Mouse (Mus musculus) ES-Bruce4 (cell line): ENCODE results near the gene Setd3. TPM values are rescaled to one million over a fixed set of nuclear protein-coding genes. Genes with fewer than 3 reads are reported as not detected.

Experiments used
- H3K27ac ChIP-seq: 2 replicates; pipeline ENCODE4 v1.5.1; 2012; ENCODE audit warnings: low read length, inconsistent platforms; ENCODE audit not compliant: insufficient read depth
- H3K27me3 ChIP-seq: 2 replicates; pipeline ENCODE4 v1.6.1; 2012; ENCODE audit warnings: mild to moderate bottlenecking, low read length, inconsistent platforms; ENCODE audit not compliant: control insufficient read depth, poor library complexity, insufficient read depth, severe bottlenecking
- H3K36me3 ChIP-seq: 2 replicates; pipeline ENCODE4 v1.6.1; 2012; ENCODE audit warnings: inconsistent platforms, mild to moderate bottlenecking, low read length, moderate library complexity; ENCODE audit not compliant: control insufficient read depth, poor library complexity, insufficient read depth, severe bottlenecking
- H3K4me1 ChIP-seq: one replicate; pipeline ENCODE4 v1.8.1; 2011; ENCODE audit warnings: low read length; ENCODE audit not compliant: control insufficient read depth, insufficient read depth
- H3K4me3 ChIP-seq: 2 replicates; pipeline ENCODE4 v1.5.1; 2011; ENCODE audit warnings: low read depth, mild to moderate bottlenecking, low read length
- H3K9ac ChIP-seq: 2 replicates; pipeline ENCODE4 v1.6.1; 2012; ENCODE audit warnings: low read depth, mild to moderate bottlenecking, inconsistent platforms; ENCODE audit not compliant: poor library complexity, severe bottlenecking
- H3K9me3 ChIP-seq: replicated peaks from 2 replicates; pipeline ENCODE4 v1.6.1; 2012; ENCODE audit warnings: mild to moderate bottlenecking, low read length, inconsistent platforms; ENCODE audit not compliant: control insufficient read depth, poor library complexity, insufficient read depth, severe bottlenecking
- CTCF ChIP-seq: IDR thresholded peaks from one replicate; pipeline ENCODE4 v1.8.1; 2011; ENCODE audit warnings: low read depth, low read length
- EP300 ChIP-seq: IDR thresholded peaks from 2 replicates; pipeline ENCODE4 v1.6.1; 2011; ENCODE audit warnings: low read depth, low read length; ENCODE audit not compliant: insufficient read depth
- POLR2A ChIP-seq: IDR thresholded peaks from one replicate; pipeline ENCODE4 v1.8.1; 2011; ENCODE audit warnings: low read length; ENCODE audit not compliant: insufficient read depth
- polyA plus RNA-seq: library from polyadenylated mRNA; stranded (reverse); fragments of >200 nt; gene quantifications from 2 replicates; pipeline ENCODE4 v1.2.4, GENCODE M21; 2011; ENCODE audit warnings: low read depth; ENCODE audit not compliant: missing spikeins, insufficient read depth, insufficient read length

Setd3 gene
- polyA plus RNA-seq, 1 experiment = 84.5 TPM

DNA sequence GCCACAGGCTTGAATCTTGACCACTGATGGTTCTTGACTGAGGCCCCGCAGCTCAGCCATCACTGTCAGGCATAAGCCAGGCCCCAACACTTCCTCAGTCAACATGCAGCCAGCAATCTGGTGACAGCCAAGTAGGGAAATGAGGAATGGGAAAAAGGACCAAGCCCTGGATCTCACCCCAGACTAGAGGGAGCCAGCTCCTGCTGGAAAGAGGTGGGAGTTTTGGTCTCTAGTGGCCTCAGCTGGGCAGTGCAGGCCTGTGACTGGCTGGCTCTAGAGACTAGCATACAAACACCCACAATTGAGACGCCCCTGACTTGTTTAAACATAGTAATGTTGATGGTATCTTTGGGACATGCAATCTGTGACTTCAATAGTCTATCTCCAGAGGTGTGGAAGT, 91.6 kb downstream of the Setd3 start:
- Histone ChIP-seq H3K4me1 (no peaks in the 10 kb centered on the region), H3K4me3 (no peak overlapping the region), H3K9me3 (no peaks in the 10 kb centered on the region), H3K27me3 (no peaks in the 10 kb centered on the region), H3K27ac (no peak overlapping the region), H3K36me3 (no peaks in the 10 kb centered on the region), H3K9ac (no peak overlapping the region)
- TF ChIP-seq EP300 = no peak
- TF ChIP-seq CTCF = no peak

DNA sequence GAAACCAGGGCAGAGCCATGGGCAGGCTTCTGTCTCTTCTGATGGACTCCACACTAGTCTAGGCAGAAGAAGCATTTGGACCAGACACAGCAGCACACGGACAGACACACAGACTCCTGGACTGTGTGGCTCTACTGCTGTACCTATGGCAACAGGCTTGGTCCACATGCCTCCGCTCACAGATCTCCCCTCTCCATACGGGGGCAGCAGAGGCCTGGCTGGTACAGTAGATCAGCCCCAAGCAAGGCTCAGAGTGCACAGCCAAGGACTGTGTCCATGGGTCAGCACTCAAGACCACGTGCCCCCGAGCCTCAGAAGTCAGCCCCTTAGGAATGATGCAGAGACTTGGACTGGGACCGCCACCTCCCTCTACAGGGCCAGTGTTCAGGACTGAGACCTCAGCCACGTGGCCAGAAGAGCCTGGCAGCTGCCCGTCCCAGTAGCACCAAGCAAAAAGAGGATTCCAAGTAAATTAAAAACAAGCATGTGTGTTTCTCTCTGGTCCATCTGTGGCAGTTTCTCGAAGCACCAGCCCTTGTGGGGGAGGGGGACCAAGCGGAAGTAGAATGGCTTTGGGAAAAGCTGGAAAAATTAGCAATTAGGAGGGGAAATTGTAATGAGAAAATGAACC, 100.9 kb downstream of the Setd3 start:
- H3K4me1 ChIP-seq = no peaks in the 10 kb centered on the region
- 0 out of 2 replicates have a peak, but pooled peaks cover 3% of the 10 kb centered on the region for H3K9me3 ChIP-seq
- H3K4me3 ChIP-seq = no peak overlapping the region
- H3K9ac ChIP-seq = no peak overlapping the region
- no peak overlapping the region for H3K27ac ChIP-seq
- no peaks in the 10 kb centered on the region for H3K27me3 ChIP-seq
- TF ChIP-seq CTCF = no peak
- no peak for TF ChIP-seq POLR2A
- no peak for TF ChIP-seq EP300
- no peaks in the 10 kb centered on the region for H3K36me3 ChIP-seq

DNA sequence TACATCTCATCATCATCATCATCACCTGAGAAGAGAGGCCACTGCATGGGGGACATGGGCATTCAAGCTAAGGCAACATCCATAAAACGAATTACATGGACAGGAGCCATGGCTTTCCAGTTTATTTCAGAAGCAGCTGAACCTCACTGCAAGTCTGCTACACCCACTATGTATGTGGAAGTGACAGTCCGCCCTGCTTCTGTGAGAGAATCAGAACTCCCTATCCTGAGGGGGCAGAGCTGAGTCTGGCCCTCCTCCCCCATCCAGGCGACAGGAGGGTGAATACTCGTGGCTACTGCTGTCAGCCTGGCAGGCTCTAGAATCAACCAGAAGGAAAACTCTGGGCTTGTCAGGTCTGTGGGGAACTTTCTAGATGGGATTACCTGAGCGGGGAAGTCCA, 106.2 kb downstream of the Setd3 start:
- Histone ChIP-seq H3K27me3 (no peaks in the 10 kb centered on the region), H3K27ac (no peak overlapping the region), H3K9me3 (no peaks in the 10 kb centered on the region), H3K4me3 (no peak overlapping the region), H3K36me3 (no peaks in the 10 kb centered on the region), H3K9ac (no peak overlapping the region), H3K4me1 (no peaks in the 10 kb centered on the region)
- no peak for TF ChIP-seq EP300
- TF ChIP-seq POLR2A = no peak
- TF ChIP-seq CTCF = no peak

DNA sequence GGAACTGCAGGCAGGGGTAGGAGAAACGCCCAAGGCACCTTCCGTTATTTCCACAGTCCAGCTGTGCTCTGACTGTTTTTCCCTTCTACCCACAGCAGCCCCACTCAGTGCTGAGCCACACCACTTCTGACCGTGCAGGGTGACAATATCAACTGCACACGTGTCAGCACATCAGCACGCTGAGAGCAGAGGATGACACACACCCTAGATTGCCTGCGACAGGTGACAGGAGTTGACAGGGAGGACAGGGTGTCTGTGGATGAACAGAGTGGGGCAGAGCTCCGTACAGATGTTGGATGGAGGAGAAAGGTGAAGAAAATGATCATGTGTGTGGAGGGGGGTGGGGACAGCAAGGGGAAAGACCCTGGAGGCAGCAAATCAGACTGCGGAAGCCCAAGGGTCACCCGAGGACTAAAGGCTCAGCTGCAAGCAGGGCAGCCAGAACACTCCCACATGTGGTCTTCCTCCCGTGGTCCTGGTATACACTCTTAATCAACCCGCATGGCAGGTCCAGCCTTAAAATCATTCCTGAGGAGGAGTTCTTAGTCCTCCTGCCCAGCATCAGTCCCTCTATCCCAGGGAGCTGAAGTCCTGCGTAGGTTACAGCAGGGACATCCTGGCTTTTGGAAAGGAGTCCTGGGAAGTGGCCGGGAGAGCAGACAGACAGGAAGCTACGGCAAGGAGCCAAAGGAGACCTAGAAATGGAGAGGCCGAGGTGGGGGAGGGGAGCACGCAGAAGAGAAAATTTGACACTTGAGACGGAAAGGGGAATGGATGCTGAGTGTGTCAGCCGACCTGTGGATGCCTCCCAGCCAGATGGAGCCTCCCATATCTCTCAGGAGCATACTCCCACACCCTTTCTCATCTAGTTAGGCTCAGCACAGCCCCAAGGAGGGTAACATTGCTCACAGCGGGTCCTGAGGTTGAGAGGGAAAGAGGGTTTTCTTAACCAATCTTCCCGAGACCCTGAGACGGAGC, 108.1 kb downstream of the Setd3 start:
- H3K27me3 ChIP-seq = no peaks in the 10 kb centered on the region
- no peak overlapping the region for H3K4me3 ChIP-seq
- TF ChIP-seq POLR2A (no peak), CTCF (no peak), EP300 (no peak)
- H3K4me1 ChIP-seq = no peaks in the 10 kb centered on the region
- no peaks in the 10 kb centered on the region for H3K9me3 ChIP-seq
- H3K27ac ChIP-seq = no peak overlapping the region
- no peaks in the 10 kb centered on the region for H3K36me3 ChIP-seq
- H3K9ac ChIP-seq = no peak overlapping the region

DNA sequence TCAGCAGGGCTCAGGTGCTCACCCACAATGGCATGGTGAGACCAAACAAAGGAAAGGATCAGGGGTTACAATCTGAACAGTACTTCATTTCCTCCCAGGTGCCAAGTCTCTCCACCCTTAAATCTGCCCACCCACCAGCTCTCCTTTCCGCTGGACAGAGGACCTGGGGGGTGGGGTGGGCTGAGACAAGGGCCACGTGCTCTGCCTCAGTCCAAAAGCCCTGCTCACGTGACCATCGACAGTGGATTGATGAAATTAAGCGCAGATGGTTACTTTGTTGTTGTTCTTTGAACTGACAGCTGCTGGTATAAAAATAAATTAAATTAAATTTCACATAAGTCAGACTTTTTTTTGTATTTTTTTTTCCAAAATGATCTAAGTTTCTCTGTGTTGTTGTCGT, 109.6 kb downstream of the Setd3 start:
- no peaks in the 10 kb centered on the region for H3K36me3 ChIP-seq
- no peaks in the 10 kb centered on the region for H3K9me3 ChIP-seq
- H3K27ac ChIP-seq = no peak overlapping the region
- no peaks in the 10 kb centered on the region for H3K4me1 ChIP-seq
- TF ChIP-seq EP300 (no peak), CTCF (no peak), POLR2A (no peak)
- H3K27me3 ChIP-seq = no peaks in the 10 kb centered on the region
- H3K4me3 ChIP-seq = no peak overlapping the region
- no peak overlapping the region for H3K9ac ChIP-seq

DNA sequence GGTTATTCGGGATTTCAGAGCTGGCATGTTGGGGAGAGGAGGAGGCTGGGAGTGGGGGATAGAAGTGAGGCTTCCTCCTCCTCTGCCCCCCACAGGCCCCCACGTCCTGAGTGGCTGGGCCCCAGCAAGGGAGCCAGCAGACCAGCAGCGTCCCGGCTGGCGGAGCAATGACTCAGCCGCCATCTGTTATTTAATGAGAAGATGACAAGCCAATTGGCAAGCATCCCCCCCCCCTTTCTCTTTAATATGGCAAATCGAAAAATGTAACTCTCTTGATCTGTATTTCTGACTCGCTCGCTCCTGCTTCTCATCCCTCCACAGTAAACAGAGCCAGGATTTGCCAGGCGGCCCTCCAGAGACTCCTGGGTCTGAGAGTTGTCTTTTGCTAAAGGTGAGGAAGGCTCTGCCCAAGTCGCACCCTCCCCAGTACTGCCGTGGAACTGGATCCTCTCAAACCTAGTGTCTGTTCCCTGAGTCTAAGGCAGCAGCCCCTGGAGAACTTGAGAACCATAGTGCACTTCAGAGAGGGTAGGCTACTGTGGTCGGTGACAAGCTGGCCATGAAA, 111.2 kb downstream of the Setd3 start:
- no peak overlapping the region for H3K27ac ChIP-seq
- H3K9ac ChIP-seq = no peak overlapping the region
- TF ChIP-seq CTCF (no peak), EP300 (no peak), POLR2A (no peak)
- H3K27me3 ChIP-seq = no peaks in the 10 kb centered on the region
- no peaks in the 10 kb centered on the region for H3K9me3 ChIP-seq
- no peak overlapping the region for H3K4me3 ChIP-seq
- no peaks in the 10 kb centered on the region for H3K36me3 ChIP-seq
- no peaks in the 10 kb centered on the region for H3K4me1 ChIP-seq
